Mouse (Mus musculus): ENCODE data around the gene Tfeb.
A peak's percentile ranks its signal among the peaks of the same experiment; 100 is the strongest.

Gene Tfeb

DNA sequence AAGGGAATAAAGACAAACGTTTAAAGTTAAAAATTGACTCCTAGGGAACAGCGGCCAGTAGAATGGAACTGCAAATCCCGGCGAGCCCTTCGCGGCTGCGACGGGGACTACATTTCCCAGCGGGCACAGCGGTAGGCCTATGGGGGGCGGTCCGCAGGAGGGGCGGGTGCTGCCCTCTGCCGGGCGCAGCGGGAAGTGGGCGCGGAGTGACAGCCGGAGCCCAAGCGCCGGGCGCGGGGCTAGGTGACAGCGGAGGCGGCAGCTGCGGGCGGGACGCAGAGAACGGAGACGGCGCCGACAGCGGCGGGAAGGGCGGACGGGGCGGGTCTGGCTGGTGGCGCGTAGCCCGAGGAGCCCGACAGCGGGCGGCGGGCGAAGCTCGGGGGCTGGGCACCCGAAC lies at the start of gene Tfeb:
Gene Tfeb, plus strand, starts transcription at position 175 of the 400 bp plus-strand sequence.
- DNase-seq = peak; percentile 97

DNA sequence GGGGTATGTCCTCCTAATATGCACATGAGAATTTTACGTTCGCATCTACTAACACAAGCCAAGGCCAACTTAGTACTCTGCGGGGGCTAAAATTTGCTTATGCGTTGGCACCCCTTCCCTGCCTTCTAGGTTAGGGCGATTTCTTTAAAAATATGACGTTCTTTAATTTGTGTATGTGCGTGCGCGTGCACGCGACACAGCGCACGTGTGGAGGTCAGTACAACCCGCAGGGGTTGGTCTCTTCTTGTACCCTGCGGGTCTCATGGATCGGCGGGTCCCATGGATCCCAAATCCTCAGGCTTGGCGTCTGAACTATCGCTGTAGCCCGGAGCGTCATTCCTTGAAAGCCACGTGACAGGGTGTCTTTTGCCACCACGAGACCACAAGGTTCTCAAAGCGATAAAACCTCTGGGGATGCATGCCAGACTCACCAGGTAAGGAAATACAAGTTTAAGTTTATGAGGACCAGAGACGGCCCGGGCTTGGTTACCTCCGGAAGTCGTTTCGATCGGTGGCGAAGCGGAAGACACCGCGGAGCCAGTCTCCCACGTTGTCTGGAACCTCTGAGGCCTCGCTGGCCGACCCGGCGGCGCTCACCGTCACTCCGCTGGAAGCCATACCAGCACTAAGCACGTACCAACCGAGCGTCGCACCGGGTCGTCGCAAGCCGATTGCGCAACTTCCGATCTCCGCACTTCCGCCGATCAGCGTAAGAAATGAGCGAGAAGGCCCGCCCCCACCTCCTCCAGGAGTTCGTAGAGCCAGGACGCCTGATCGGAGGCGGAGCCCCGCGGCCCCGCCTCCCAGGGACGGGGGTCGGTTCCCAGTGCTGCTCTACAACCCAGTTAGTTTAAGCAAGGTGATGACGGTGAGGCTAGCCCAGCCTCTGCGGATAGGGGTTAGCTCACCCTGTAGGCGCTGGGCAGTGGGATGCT lies 49.2 kb upstream of the Tfeb start:
- DNase-seq = peak; percentile 92

DNA sequence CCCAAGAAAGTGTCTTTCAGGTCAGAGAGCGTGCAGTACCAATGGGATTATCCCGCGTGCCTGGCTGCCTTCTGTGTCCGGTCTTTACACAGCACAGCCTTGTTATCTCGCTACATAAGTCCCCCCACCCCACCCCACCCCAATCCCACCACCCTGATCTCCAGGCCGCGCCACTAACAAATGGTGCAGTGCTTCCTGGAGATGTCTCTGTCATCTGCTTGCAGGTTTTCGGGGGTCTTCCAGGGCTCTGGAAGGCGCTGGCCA lies 48.6 kb upstream of the Tfeb start, which contains the start of gene Tomm6:
Gene Tomm6, minus strand, starts transcription at position 43 of the 264 bp plus-strand sequence.
- DNase-seq = no peak

DNA sequence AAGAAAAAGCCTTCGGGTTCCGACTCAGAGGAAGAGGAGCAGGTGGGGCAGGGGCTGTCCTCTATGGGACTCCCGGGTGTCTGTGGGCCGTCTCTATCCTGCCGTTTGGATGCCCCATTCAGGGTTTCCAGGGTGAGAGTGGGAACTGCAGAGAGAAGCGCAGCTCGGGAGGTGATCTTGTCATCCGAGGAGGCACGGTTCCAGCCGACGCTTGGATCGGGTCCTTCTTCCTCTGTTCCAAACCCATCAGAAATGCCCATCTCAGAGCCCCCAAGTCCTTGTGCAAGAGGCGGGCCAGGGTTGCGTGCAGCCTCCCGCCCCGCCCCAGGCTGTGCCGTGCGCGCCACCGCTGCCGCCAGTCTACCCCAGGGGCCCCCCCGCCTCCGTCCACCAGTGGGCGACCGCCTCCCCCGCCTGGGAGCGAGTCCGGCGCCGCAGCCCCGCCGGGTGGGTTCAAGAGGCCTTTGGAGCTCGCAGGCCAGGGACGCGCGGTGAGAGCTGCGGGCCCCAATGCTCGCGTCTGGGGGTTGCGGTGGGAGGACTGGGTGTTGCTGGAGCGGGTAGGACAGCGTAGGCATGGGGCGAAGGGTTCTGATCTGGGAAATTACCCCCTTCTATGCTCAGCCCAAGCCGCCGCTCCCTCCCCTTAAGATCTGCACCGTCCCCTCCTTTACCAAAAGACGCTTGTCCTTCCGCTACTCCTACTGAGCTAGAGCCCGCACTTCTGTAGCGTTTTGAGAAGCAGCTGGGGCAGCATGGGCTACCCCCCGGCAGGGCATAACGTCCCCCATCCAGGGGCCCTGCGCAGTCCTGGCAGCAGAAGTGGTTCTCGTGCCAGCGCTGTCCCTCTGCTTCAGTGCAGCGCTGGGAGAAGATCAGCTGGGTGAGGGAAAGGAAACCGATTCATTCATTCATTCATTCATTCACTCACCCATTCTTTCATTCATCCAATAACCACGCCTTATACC lies 47.9 kb upstream of the Tfeb start, which contains the start of gene Frs3:
Gene Frs3, plus strand, starts transcription at position 423 of the 968 bp plus-strand sequence.
- peak; percentile 75 for DNase-seq

DNA sequence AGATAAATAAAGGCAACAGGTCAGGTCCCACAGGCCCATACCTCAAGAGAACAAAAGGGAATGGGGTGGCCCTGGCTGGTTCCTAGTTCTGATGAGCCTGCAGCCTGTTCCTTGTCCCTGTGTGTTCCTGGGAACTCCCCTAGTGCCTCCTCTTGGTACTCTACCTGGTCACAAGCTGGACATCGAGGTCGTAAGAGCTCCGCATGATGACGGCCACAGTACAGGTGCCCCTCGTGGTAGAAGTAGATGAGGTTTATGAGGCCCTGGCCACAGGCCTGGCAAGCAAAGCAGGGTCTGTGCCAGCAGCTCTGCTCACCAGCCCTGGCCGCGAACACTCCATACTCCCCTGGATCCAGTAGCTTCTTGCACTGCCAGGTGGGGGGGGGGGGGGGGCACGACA lies 46.9 kb upstream of the Tfeb start:
- no peak for DNase-seq

DNA sequence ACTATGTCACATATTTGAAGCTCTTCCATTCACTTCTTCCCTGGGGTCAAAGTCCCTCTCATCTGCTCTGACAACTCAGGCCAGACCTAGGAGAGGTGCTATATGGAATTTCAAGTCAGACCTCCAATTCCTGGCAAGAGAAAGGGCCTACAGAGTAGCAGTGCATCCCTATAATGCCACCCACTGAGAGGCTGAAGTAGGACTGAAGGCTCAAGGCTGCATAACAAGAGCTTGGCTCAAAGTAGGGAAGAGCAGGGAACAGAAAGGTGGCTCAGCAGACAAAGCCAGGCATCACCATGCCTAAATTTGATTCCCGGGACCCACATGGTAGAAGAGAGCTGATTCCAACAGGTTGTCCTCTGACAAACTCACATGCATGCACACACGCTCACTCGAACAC lies 45.2 kb upstream of the Tfeb start:
- no peak for DNase-seq

DNA sequence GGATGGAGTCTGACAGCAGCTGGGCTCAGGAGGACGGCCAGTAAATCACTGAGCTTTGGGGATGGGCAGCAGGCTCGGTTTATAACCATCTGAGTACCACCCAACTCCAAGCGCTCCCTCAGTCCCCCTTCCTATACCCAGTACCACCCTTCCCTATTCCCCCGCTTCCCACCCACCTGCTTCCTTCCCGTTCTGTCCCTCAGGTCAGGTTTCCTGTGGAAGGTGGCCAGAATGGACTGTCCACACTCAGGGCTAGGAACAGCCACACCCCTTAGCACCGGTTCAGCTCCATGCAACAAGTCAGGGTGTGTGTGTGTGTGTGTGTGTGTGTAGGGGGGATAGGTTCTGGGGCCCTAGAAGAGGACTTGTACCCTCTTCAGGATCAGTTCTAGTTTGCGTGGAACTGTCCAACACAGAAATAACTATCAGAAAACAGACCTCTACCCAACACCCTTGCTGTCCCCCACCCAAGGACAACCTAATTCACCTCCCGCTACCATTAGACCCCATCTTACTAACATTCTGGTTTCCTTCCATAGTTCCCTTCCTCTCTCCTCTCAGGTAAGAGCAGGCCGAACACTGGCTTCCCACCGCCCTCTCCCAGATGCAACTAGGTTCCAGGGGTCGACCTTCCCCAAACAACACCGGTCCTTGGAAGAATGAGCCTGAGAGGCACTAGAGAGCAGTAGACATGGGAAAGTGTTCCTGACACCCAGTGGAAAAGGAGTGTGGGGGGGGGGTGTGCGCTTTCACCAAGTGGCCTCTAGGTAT lies 43.0 kb upstream of the Tfeb start:
- DNase-seq = no peak

DNA sequence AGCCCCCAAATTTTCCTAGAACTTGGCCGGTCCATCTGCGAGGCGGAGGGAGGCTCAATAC lies 42.6 kb upstream of the Tfeb start, which contains the start of gene Gm21981:
Gene Gm21981, minus strand, starts transcription at position 14 of the 61 bp plus-strand sequence.
- no peak for DNase-seq

DNA sequence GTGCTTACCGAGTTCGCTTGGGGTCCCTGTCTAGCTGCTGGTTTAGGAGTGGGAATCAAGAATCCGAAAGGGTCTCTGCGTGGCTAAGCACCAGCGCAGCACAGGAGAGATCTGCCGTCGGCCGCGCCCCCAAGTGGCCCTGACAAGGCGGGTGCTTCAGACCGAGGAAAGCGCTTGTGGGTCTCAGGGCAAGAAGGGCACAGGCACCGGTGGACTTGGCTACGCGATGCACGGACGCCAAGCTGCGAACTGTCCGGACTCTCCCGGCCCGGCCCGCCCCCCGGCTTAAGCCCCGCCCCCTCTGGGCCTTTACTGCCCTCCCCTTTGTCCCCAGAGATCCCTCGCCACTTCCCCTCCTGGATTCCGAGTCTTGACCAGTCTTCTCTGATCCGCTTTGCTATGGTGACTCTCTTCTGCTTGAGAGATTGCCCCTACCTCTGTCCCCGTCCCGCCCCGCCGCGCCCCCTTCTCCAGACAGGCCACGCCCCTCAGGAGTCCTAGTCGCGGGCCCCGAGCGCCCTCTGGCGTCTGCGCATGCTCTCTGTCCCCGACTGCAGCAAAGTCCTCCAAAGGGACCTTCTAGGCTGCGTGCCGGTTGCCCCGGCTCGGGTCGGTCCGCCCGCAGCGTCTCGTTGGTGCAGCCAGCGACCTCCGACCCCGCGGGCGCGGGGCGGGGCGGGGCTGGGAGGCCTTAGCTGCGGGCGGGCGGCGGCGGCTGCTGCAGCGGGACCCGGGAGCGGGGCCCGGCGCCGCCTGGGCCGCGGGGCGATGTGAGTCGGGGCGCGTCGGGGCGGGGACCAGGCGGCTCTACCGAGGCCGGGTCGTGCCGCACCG lies 42.1 kb upstream of the Tfeb start, which contains the start of gene Prickle4:
Gene Prickle4, minus strand, starts transcription at position 234 of the 834 bp plus-strand sequence.
- peak; percentile 97 for DNase-seq

DNA sequence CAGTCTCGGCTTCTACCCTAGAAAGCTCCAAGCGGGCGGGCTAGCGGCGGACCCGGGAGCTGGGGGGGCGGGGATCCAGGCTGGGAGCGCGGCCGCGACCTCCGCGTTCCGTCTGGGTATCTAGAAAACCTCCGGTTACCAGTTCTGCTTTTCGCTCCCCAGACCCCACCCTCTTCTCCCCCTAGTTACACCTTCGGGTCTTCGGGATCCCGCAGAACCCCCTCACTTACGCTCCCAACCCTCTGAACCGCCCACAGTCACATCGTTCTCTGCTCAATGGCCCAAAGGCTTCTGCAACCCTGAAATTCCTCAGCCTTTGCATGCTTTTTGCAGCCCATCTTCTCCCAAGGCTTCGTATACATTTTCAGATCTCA lies 41.5 kb upstream of the Tfeb start:
- DNase-seq = no peak

DNA sequence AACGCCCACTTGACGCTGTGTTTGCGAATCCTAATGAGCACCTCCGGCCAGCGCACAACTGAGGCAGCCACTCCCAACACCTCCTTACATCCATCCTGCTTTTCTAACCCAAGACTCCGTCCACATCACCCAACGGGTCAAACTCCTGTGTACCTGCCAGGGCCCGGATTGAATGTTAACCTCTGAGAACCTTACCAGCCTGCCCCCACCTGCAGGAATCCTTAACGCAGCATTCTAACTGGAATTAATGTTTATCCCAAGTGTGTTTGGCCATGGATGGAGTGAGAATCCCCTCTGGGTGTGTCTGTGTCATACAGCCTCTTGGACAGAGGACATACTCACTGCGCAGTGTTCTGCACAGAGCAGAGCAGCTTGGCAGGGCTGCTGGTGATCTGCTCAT lies 38.7 kb upstream of the Tfeb start:
- DNase-seq = no peak

DNA sequence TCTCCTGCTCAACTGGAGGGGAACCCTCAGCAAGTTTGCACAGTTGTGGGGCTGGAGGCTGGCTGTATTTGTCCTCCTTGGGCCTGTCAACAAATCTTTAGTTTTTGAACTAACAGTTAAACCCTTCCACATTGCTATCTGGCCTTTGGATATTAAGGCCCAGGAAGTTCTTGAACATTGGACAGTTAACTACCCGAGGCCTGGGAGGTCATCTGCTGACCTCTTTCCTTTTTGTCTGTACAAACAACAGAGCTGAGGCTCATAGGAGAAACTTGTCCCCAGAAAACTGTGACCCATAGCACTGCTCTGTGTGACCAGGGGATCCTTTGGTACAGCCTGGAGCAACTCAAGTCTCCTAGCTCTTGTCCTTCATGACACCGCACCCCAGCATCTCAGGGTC lies 37.8 kb upstream of the Tfeb start:
- no peak for DNase-seq

DNA sequence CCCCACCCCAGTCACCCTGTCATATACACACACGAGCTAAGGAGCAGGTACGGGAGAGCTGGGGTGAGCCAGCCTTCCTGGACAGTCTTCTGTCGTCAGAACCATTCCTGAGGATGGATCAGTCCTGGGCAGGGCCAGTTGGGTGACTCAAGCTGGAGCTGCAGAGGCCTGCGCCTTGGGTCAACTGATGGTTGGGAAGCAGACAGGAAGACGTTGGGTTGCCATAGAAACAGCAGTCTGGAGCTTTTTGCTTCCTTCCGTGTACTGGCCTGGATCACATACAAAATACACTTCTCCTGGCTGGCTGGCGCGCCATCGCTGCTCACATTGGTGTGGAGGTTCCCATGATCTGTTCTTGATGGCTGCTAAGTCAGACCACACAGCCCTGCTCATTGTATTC lies 35.0 kb upstream of the Tfeb start:
- DNase-seq = no peak

DNA sequence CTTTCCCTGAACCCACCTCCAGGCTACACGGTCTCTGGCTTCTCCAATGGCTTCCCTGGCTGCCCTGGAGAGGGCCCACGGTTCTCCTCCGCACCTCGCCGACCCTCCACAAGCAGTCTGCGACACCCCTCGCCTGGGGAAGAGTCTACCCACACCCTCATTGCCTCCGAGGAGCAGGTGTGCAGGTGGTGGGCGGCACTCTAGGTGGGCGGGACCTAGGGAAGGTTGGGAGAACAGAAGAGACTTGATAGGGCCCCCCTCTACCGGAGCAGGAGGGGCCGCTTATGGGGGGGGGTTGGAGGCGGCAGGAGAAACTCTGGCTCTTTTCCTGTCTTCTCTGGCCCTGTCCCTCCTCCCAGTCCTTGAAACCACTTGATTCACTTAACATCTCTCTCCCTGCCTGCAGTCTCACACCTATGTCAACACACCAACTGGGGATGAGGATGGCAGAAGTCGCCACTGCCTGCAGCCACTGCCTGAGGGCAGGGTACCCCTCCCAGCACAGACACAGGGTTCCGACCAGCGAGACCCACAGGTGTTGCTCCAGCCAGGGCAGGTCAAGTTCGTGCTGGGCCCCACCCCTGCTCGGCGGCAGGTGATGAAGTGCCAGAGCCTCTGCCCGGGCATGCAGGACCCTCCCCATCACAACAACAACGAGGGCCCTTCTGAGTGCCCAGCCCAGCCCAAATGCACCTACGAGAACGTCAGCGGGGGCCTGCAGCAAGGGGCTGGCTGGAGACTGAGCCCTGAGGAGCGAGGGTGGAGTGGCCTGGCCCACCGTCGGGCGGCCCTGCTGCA lies 34.1 kb upstream of the Tfeb start:
- DNase-seq = no peak

DNA sequence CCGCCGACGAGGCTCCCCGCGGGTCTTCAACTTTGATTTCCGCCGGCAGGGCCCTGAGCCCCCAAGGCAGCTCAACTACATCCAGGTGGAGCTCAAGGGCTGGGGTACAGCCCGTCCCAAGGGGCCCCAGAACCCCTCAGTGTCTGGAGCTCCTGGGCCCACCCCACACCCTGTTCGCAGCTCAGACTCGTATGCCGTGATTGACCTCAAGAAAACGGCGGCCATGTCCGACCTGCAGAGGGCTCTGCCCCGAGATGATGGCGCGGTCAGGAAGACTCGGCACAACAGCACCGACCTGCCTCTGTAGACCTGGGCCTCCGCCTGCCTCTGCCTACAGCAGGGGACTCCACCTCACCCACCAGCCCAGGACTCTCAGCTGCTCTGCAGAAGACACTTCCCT lies 33.3 kb upstream of the Tfeb start:
- no peak for DNase-seq

DNA sequence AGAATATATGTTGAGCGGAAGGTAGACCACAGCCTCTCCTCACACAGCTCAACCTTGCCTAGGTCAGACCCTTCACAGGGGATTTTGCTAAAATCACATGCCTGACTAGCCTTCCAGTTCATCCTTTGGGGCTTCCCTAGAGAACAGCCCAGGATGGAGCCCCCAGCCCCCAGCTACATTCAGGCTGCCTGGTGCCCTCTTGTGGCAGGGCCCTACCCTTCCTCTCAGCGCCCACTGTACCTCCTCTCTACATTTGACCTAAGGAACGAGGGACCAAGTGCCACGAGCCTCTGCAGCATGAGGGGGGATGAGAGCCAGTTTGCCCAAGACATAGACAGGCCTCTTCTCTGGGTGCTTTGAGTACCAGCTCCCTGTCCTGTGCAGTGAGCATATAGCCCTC lies 32.1 kb upstream of the Tfeb start:
- DNase-seq = no peak

DNA sequence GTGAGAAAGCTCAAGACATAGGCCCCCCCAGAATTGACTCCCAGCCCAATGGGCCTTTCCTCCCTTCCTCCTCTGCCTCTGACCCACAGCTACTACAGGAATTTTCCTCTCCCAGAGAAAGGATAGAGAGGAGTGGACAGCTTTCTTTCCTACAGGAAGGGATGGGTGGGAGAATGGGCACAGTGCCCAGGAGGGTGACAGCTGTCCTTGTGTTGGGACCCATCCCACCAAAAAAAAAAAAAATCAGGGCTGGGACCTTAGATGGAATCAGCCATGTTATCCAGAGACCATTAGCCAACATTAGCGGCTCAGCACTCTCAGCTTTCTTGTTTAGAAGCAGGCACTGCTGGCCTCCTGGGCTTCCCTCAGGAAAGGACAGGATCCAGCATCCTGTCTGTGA lies 30.6 kb upstream of the Tfeb start:
- no peak for DNase-seq

DNA sequence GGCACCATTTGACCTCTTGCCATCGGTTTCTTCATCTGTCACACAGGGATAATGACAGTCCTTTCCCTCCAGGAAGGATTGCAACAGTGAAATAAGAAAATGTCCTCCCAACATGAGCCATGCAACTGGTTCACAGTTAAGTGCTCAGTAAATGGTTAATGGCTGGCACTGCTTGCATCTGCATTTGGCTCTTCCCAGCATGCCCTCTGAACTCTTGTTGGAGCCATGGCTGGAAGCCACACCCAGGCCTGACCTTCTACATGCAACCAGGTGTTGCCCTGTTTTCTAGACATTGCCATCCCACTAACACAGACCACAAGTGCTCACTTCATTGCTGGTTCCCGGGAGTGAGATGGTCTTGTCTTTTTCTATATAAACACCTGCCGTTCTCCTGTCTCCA lies 28.9 kb upstream of the Tfeb start:
- DNase-seq = no peak

DNA sequence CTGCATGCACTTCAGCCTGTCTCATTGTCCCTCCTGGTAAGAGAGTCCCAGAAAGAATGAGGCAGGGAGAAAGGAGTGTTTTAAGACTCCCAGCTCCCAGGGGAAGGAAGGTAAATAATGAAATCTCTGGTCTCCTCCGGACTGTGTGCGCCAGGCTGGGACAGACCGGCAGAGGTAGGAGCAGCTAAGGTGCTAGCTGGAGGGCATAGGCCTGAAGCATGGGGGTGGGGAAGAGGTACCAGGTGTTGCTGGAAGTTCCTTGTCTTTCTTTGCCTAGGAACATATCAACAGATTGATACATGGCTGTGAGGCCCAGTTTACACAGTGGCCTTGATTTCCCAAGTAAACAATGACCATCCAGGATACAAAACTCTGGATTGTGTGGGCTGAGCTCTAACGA lies 27.9 kb upstream of the Tfeb start:
- DNase-seq = no peak

DNA sequence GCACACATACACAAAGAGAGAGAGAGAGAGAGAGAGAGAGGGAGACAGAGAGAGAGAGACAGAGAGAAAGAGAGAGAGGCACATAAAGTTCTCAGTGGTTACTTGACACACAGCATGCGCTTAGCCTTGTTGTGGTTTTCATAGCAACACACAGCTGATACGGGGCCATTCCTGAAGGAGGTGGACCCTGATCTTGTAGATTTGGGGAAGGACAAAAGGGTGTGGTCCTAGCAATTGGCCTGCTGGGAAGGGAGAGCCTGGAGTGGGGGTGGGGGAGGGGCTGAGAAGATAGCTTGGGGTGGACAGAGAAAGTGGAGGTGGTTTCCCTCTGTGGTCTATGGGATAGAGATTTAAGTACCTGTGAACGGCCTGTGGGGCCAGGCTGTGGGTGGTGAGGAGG lies 26.8 kb upstream of the Tfeb start:
- DNase-seq = no peak

DNA sequence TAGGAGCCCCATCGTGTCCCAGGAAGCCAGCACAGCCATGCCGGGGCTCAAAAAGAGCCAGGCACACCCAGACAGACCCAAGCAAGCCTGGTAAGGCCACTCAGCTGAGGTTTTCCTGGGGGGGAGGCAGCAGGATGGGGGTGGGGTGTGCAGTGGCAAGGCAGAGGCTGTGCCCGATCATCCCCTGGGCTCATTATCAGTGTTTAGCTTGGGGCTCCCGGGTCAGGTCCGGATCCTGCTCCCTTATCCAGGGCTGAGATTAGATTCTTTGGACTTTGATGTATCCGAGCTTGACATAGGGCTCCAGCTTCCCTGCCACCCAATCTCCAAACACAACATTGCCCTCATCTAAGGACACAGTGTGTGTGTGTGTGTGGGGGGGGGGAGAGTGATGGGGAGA lies 24.9 kb upstream of the Tfeb start:
- DNase-seq = no peak

All from cerebellum, adult 11 months (tissue).